Mouse (Mus musculus): ENCODE results near the gene Usp48.

DNA sequence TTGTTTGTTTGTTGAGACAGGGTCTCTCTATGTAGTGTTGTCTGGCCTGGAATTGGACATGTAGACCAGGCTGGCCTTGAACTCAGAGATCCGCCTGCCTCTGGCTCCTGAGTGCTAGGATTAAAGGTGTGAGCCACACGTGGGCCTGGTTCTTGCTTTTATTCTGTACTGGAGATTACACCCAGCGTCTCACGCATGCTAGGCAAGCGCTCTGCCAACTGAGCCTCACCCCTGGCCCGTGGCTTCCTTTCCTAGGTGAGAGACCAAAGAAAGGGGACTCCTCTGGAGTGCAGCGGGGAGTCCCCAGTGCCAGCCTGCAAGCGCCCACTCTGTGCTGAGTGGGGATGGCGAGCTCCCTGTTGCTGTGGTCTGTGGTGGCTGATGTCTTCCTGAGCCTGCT lies 85.0 kb downstream of the Usp48 start:
- TF ChIP-seq CTCF (IDR thresholded peaks at IDR 0.05; ENCODE audit: low read depth, low read length), result no peak
- TF ChIP-seq POLR2A (IDR thresholded peaks at IDR 0.05; ENCODE audit: borderline replicate concordance, low read depth, low read length), result no peak
